9 mouse cellular contexts compared by ENCODE assay signal in the genomic region with DNA sequence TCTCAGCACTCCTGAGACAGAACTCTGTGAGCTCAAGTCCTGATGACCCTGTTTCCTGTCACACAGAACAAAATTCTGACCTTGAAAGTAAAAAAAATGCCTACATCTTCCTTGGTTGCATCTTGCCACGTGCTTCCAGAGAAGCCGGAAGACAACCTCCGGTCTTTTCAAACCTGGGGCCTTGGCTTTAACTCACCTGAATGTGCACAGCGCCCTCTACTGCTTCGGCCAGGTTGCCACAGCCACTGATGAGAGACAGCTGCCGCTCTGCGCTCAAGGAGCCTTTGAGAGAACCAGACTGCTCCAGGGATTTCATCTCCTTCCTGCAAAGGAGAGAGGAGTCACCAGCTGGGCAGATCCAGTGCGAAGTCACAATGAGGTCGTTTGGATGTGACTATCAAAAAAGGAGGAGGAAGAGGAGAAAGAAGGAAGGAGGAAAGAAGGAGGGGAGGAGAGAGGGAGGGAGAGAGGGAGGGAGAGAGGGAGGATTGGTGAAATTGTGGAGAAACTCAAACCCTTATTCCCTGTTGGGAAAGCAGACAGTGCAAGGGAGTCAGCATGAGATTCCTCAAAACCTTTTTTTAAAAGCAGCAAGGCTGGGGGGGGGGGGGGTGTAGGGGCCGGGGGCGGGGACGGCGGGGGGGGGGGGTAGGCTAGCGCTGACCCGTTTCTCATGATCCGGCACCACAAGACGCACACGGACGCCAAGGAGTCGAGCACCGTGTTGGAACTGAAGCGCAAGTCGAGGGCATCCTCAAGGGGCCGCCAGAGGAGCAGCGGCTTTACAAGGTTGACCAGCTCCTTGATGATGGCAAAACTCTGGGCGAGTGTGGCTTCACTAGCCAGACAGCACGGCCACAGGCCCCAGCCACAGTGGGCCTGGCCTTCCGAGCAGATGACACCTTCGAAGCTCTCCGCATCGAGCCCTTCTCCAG. TPM values are rescaled to one million over a fixed set of nuclear protein-coding genes. Genes with fewer than 3 reads are reported as not detected.
DNase-seq lines count a peak whose midpoint lies in the region; ATAC-seq lines count a peak whose summit lies in the region.
"Had no signal": no experiment of that assay in that cellular context is flagged by ENCODE, and none has a peak within 500 bp of the region (broad histone marks: within the 10 kb centered on the region; RNA-seq: fewer than 3 reads in every experiment).

No protein-coding gene starts in this region.

- H3K27ac ChIP-seq in hindbrain, embryonic 16.5 days (ENCODE audit: low read depth, low read length), result no peak overlapping the region

- H3K9ac ChIP-seq in hindbrain, embryonic 16.5 days (ENCODE audit: low read depth, low read length), result peak overlapping the region; percentile 32; the same call in 1 of the 2 replicates

- no peaks in the 10 kb centered on the region for H3K9me3 ChIP-seq in hindbrain, embryonic 16.5 days (ENCODE audit: control insufficient read depth, low read length)

- WGBS in hindbrain, embryonic 16.5 days, result 8% methylated on average over 21 of the region's 31 CpGs

- peak; percentile 53 for DNase-seq in T-cell, adult 2 months (ENCODE audit: low spot score)
- peak; percentile 91 to 95 for DNase-seq in cerebellum, postnatal 14 days
- peak; percentile 60 to 72 for DNase-seq in frontal cortex, postnatal 25 days (ENCODE audit: low spot score in 2 of 2)
- DNase-seq in layer of hippocampus, postnatal 36 days, result peak; percentile 75 to 77
- peak; percentile 74 to 83 for DNase-seq in lung, postnatal 4 days
- peak; percentile 74 for DNase-seq in right cerebral cortex, postnatal 14 days
- peak; percentile 71 to 80 for DNase-seq in urinary bladder, postnatal 36 days (ENCODE audit: low spot score in 2 of 2)

- ATAC-seq in hindbrain, embryonic 16.5 days, result peak; percentile 84

- no peaks in the 10 kb centered on the region for H3K36me3 ChIP-seq in hindbrain, embryonic 16.5 days (ENCODE audit: control insufficient read depth, insufficient read depth, low read length)

- H3K27me3 ChIP-seq in hindbrain, embryonic 16.5 days (replicated peaks; ENCODE audit: control insufficient read depth, insufficient read depth, low read length), result no peaks in the 10 kb centered on the region

- H3K4me3 ChIP-seq in hindbrain, embryonic 16.5 days (ENCODE audit: low read length), result peak overlapping the region; percentile 4; the same call in 1 of the 2 replicates
- H3K4me3 ChIP-seq: myocyte had no signal

- peak overlapping the region; percentile 46 for H3K4me2 ChIP-seq in hindbrain, embryonic 16.5 days (ENCODE audit: low read length)

- H3K4me1 ChIP-seq in hindbrain, embryonic 16.5 days (ENCODE audit: control insufficient read depth, insufficient read depth, low read depth, low read length), result peaks cover 3% of the 10 kb centered on the region; the same call in 1 of the 2 replicates

RNA-seq across cellular contexts. Expression of a gene that starts 35.3 kb away (rescaled TPM):
- polyA plus RNA-seq in hindbrain, embryonic 16.5 days (2015; fragmentation: Nextera tagmentation; extraction: Ambion mirVana), result 13.2 and 15.4 TPM in 2 replicates
- 10 to 100 TPM; 16.5 to 17.8 TPM for total RNA-seq in layer of hippocampus, postnatal 36 days (2021)
